Mouse (Mus musculus) mouse embryonic stem cell (cell line): ENCODE results near the gene Chit1.

ENCODE experiments used
- in situ Hi-C, 2 experiments: fragments of 300-500 bp; cut with MboI; formaldehyde crosslinking; loops; 1 replicate in 1 of 2; 3 replicates in 1 of 2; pipeline ENCODE4 v1.14.3; 2019 to 2020; ENCODE audit warnings: low sequenced_read_pairs in 2 of 2, low pct_unique_long_range_greater_than_20kb in 1 of 2, mixed read lengths in 1 of 2; ENCODE audit not compliant: unreplicated experiment in 1 of 2

The Chit1 gene

DNA sequence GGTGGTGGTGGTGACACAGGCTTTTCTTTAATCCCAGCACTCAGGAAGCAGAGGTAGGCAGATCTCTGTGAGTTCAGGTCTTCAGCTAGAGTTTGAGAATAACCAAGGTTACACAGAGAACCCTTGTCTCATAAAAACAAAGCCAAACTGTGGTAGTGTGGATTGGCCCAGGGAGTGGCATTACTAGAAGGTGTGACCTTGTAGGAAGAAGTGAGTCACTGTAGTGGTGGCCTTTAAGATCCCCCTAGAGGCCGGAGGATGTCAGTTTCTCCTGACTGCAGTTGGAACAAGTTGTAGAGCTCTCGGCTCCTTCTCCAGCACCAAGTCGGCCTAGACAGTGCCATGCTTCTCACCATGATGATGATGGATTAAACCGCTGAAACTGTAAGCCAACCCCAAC, at the start of gene Chit1:
Chit1 (plus strand) TSS at position 264 of the 400 bp plus-strand sequence.
- in situ Hi-C loops: no loop called here

DNA sequence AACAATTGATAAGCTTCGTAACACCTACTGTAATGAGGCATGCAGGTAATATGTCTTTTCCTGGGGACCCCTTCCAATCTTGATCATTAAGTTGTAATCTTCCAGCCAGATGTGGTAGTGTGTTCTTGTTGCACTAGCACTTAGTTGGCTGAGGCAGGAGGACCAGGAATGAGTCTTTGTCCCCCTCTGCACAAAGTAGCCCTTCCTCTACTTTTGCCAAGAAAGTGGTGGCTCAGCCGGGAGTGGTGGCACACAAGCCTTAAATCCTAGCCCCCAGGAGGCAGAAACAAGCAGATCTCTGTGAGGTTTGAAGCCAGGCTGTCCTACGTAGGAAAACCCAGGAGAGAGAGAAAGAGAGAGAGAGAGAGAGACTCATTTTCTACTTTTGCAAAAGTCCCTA, 49.1 kb upstream of the Chit1 start:
- in situ Hi-C loops: loop anchor here in 1 of 2 experiments (5.0 kb wide), 1 partner anchor 40 kb away; no protein-coding TSS in a partner anchor

DNA sequence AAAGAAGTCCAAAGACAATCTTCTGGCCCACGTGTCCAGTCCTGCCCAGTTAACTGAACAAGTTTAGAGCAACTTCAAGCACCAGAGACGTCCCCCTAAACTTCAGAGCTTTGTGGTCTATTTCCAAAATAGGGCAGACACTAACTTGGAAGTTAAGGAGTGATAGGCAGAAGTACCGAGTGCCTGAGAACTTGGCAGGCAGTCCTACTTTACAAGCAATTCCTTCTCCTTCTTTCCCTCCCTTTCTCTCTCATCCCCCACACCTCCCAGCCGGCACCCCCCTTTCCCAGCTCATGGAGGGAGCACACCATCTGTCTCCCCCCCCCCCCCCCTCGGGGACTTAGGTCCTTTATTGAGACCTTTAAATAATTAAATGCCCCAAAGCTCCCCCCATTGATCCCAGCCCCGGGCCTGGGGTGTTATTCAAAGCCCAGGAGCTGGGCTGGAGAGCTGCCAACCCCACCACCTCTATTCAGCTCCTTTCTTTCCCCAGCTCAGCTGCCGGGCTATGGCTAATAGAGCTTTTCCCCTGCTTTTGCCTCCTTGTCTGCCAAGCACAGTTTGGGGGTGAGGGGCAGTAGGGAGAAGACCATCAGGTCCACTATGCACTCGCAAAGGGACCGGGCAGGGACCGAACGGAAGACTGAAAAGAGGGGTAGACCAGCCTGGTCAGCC, 48.5 kb upstream of the Chit1 start:
- in situ Hi-C loops: loop anchor here in 1 of 2 experiments (5.0 kb wide), 1 partner anchor 40 kb away; no protein-coding TSS in a partner anchor

DNA sequence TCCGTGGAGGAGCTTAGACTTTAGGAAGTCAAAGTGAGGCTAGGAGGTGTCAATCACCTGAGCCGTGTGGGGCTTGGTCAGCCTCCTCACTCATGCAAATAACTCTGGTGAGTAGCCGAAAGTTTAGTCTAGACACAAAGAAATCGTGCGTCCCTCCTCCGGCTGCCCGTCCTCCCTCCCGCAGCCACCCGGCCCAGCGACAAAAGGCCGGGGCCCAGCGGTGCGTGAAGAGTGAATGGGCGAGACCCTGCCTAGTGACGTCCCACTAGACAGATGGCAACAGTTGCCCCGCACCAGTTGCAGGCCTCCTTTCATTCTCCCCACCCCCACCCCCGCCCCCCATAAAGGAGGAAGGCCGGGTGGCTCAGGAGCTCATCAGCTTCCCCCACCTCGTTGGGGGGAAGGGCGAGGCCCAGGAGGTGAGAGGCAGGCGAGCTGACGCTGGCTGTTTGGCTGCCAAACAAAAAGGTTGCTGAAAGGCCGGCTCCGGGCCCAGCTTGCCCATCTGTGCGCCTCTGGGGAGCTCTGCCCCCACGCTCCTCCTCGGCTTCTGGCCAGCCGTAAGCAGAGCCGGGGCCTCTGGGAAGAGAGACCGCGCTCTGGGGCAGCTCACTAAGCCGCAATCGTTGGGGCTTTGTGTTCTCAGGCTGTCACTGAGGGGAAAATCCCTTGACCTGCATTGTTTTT, 47.8 kb upstream of the Chit1 start:
- in situ Hi-C loops: loop anchor here in 1 of 2 experiments (5.0 kb wide), 1 partner anchor 39 kb away; no protein-coding TSS in a partner anchor

DNA sequence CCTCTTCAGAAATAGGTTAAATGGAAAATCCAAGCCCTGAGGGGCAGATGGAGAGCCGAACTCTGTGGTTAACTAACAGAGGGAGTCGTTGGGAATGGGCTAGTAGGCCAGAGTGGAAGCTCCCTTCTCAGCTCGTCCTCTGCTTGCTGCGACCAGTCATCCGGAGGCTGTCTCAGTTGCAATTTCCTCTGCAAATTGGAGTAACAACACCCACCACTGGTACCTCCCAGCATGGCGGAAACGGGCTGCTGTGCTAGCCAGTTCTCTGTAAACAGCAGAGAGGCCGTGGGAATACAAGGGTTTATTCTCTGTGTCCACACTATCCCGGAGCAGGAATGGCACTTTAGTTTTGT, 47.3 kb upstream of the Chit1 start:
- in situ Hi-C loops: loop anchor here in 1 of 2 experiments (5.0 kb wide), 1 partner anchor 39 kb away; no protein-coding TSS in a partner anchor

DNA sequence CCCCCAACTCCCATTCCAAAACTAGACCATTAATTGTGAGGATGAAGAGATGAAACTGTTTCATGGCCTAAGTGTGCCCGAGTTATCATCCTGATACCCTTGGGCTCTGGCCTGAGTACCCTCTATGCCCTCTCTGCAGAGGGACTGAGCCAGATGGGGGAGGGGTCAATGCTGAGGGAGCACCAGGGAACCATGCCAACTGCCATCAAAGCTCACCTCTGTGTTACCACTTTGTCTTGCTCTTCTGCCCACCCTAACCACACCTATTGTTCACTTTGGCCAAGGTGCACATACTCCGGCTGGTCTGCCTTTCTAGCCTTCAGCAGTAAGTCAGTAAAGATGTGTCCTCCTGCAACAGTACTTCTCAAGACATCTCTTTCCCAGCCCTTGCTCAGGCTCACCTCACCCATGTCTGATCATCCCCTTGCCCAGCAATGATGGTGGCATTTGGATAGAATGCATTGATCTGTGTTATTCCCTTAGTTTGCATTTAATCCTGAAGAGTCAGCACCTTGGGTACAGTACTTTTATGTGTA, 46.7 kb upstream of the Chit1 start:
- in situ Hi-C loops: loop anchor here in 1 of 2 experiments (5.0 kb wide), 1 partner anchor 38 kb away; no protein-coding TSS in a partner anchor

DNA sequence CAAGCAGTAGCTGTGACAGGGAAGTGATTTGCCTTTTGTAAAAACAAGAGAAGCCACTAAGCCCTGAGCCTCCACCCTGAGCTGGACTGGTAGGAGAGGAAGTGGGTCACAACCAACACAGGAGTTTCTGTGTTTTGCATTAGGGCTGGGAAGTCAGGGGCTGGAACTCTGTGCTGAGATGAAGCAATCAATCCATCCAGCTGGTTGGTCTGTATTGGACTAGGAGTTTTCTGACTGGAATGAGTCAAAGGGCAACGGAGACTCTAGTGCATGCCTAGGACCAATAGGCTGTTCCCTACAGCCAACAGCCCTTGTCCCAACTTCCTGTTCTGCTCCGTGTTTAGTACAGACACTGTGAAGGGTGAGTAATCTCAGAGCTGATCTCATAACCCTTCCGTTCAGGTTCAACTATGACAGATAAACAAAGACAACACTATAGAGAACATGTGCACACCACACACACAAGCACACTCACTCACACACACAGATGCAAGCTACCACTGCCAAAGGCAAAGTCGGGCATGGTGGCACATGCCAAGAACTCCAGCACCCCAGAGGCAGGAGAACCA, 45.7 kb upstream of the Chit1 start:
- in situ Hi-C loops: no loop called here

DNA sequence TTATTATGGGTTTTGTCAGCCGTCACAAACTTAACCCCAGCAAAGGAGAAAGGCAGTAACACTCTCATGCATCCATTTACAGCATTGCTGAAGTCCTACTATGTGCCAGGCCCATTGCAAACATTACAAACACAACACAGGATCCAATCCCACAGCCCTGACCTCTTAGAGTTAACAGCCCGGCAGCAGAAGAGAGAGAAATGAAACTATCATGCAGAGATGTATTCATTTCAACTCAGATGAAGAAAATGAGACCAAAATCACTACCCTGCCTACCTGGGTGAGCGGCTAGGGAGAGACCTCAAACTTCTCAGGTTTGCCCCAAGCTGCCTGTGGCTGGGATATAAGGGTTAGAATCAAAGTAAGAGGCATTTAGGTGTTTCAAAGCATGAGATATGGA, 44.5 kb upstream of the Chit1 start:
- in situ Hi-C loops: no loop called here

DNA sequence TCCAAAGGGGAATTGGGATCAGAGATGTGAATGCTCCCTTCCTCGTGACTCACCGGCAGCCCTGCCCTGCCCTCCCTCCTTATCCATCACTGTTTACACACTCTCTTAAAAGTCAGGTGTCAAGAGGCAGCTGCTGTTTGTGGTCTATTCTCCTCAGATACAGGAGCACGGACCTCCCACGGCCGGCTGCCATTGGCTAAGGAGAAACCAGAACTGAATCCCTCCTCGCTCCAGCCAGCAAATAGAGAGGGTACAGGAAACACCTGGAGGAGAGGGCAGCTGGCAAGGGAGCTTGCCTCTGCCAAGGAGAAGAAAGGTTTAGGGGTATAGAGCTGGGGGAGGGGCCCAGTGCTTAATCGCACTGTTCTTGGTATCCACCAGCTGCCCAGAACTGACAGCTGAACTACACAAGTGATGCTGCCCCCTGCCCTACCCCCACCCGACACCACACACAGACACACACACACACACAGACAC, 43.9 kb upstream of the Chit1 start:
- in situ Hi-C loops: no loop called here

DNA sequence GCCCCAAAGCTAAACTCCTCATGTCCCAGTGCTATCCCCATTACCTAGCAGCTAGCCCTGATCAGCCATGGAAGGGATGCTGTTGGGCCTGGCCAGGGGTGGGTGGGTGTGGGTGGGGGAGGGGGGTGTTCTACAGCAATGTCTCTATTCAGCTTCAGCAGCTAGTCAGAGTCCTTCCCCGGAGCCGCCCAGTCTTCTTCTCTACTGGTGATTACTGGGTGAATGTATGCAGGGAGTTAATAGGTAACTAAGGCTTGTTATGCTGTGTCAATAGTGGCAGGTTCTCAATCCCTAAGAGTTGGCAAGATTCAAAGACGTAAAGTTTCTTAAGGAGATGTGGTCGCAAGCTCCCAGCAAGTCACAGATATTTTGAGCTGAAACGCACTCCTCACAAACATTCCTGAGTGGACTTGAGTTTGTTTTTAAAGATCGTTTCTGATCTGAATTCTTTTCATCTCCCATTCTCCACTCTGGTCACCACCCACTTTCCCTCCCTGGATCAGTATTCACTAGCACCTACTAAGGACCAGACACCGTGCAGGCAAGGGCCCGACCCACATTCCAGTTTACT, 40.9 kb upstream of the Chit1 start:
- in situ Hi-C loops: no loop called here

DNA sequence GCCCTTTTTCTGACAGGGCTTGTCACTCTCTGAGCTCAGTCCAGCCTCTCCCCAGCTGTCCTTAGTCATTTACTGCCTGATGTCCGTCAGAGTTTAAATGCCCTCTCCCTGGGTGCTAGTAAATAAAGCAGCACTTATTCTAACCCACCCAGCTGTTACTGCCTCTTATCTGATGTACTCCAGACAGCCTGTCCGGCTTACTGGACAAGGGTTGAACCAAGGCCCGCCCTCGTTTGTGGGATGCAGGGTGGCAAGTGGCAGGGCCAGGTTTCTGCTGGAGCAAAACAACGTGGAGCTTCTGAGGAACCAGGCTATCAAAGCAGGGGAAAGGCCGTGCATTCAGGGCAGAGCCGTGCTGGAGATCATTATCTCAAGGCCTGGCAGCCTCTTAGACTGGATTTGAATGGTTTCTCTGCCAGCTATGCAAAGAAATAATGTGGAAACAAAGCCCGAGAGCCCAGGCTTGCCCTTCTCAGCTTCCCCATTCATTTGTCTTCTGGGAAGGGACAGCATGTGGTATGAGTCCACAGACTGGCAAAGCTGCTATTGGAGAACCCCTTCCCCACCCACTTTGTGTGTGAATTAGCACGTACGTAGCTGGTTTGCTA, 39.5 kb upstream of the Chit1 start:
- in situ Hi-C loops: no loop called here

DNA sequence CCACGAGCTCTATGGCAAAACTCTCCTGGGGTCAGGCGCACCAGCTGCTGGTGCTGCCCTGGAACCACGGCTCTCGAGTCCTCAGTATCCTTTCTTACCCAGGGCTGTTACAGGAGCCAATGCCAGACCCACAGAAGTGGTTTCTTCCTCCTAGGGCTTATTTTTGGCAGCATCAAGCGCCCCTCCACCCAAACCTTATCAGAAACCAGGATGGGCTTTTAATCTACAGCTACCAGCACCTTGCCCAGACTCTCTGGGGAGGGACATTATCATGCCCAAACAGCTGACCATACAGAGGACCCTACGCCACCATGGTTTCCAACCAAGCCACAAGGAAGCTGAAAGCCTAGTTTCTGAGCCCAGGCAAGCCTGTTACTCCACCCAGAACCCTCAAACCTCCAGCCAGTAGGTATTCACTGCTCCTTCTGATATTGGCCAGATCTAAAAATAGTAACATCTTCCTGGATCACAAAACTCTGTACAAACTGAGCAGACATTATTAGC, 37.9 kb upstream of the Chit1 start:
- in situ Hi-C loops: no loop called here

DNA sequence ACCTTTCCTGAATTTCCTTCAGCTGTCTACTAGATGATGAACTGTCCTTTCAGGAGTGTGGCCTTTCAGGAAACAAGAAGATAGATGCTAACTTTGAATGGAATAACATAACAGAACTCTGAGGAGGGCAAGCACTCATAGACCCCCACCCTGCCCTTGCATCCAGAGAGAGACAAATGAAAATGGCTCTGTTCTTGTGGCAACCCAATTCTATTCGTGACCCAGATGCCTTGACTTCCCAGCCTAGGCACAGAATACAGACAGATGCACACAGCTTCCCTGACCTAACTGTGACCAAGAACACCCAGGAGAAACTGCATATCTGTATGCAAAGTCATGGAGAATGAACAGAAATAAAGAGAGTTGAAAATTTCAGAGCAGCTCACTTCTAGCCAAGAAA, 37.4 kb upstream of the Chit1 start:
- in situ Hi-C loops: no loop called here

DNA sequence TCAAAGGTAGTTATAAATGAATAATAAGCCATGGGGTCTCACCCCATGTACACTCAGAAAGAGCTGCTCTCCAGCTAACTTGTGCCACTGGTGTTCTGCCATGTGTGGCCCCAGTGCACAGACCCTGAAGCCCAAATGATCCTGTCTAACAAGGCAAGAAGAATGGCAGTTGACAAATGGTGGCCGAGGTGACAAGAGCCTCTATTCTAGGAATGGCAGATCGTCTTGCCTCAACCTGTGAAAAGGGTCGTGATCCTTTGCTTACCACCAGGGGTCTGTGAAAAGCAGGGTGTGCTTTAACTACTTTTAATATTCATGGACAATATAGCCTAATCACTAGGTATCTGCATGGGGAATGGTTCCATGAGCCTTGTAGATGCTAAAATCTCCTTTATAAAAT, 36.9 kb upstream of the Chit1 start:
- in situ Hi-C loops: no loop called here

DNA sequence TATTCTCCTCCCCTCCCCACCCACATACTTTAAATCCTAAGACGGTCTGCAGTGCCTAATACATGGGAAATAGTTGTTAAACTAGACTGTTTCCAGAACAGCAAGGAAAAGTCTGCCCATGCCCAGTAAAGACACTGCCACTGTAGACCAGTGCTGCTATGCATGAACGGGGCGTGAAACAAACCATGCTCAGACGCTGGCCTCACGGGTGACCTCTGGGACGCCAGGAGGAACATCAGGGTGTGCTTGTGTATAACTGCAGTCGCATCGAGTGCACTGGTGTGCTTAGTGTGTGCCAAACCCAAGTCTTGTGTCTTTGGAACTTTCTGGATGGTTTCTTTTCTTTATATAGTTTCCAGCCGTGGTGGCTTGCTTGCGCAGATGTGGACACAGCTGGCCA, 36.4 kb upstream of the Chit1 start:
- in situ Hi-C loops: no loop called here

DNA sequence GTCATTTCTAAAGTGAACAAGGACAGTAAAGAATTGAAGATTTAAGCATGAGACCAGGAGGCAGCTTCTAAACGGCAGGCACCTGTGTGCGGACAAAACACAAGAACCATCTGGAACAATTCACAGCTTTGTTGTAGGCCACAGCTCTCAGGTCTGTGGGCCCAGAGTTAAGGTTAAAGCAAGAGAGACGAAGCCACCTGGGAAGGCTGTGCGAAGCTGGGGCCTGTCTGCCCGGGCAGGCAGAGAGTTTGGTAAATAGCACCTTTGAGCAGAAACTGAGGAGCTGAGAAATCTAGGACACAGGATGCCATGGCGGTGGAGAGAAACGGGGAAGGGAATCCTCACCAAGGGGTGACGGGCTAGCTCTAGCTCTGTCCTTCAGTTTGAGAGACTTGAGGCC, 35.5 kb upstream of the Chit1 start:
- in situ Hi-C loops: no loop called here

DNA sequence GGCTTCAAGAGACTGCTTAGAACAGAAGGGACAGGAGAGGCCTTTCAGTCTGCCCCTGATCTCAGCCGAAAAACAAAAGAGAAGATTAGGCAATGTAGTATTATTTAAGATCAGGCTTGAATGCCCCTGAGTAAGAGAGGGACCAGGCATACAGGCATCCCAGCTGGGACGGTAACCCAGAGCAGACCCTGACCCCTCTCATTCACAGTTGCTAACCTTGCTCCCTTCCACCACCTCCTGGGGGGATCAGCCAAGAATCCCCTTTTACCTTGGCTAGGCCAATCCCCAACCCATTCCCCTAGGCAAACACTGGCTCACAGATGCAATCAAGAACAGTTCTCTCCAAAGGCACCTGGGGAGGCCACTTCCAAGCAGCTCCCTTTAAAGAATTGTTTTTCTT, 34.3 kb upstream of the Chit1 start:
- in situ Hi-C loops: no loop called here

DNA sequence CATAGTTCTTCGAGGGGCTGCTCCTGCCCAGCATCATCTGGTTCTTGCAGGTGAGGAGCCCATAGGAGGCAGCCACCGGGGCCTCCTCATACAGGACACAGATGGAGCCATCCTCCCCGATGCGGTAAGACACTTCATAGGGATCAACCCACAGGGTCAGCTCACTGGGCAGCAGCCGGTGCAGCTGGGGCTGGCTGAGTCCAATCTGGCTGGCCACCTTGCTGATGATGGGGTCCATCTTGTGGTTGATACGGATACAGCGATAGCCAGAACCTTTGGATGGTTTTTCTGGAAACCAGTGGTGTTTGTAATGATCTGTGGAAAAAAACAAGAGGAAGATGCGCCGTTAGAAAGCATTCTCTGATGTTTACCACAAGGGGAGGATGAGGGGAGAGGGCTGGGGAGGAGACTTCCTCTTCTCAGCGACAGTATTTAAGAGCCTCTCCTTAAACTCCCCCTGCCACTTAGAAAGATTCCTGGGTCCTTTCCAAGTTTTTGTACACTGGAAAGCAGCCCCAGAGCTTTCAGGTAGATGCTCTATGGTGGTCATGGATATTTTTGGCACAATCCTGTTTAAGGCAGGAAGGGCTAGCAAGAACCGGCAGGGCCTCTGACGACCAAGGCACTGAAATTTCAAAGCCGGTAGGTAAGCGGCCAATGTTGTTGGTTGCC, 33.5 kb upstream of the Chit1 start:
- in situ Hi-C loops: no loop called here
